Mouse (Mus musculus) hindbrain, embryonic 15.5 days (tissue): ENCODE results near the gene Acsl6. TPM values are rescaled to one million over a fixed set of nuclear protein-coding genes. Genes with fewer than 3 reads are reported as not detected.
A peak's percentile ranks its signal among the peaks of the same experiment; 100 is the strongest.

Experiments used
- ATAC-seq: fragments of 200-750 bp; cut with Nextera tagmentation; 2 replicates; pipeline ENCODE4 v1.8.0; 2017; ENCODE audit warnings: low read depth, moderate number of reproducible peaks, moderate TSS enrichment; ENCODE audit not compliant: low FRiP score
- H3K27ac ChIP-seq: fragments of 300-500 bp; sonication (generic); replicated peaks from 2 replicates; pipeline ENCODE4 v1.5.1; 2015; ENCODE audit warnings: mild to moderate bottlenecking, inconsistent platforms
- H3K27me3 ChIP-seq: fragments of 300-500 bp; sonication (generic); 2 replicates; pipeline ENCODE4 v1.6.1; 2015; ENCODE audit warnings: control low read depth, inconsistent platforms
- H3K36me3 ChIP-seq: fragments of 300-500 bp; sonication (generic); 2 replicates; pipeline ENCODE4 v1.6.1; 2015; ENCODE audit warnings: control low read depth, inconsistent platforms
- H3K4me1 ChIP-seq: fragments of 300-500 bp; sonication (generic); replicated peaks from 2 replicates; pipeline ENCODE4 v1.6.1; 2015; ENCODE audit warnings: control low read depth, inconsistent platforms
- H3K4me2 ChIP-seq: fragments of 300-500 bp; sonication (generic); 2 replicates; pipeline ENCODE4 v1.6.1; 2015; ENCODE audit warnings: moderate library complexity, mild to moderate bottlenecking, inconsistent platforms
- H3K4me3 ChIP-seq: fragments of 300-500 bp; sonication (generic); 2 replicates; pipeline ENCODE4 v1.5.1; 2015; ENCODE audit warnings: mild to moderate bottlenecking, inconsistent platforms
- H3K9ac ChIP-seq: fragments of 300-500 bp; sonication (generic); 2 replicates; pipeline ENCODE4 v1.6.1; 2015; ENCODE audit warnings: inconsistent platforms
- H3K9me3 ChIP-seq: fragments of 300-500 bp; sonication (generic); 2 replicates; pipeline ENCODE4 v1.6.1; 2016; ENCODE audit warnings: control low read depth, inconsistent platforms
- whole genome bisulfite sequencing: fragments of 180-500 bp; shearing (Covaris S2); methylation state at CpG from one replicate; pipeline ENCODE4 v1.1.7; 2015; 5-methylcytosine and 5-hydroxymethylcytosine counted together
- polyA plus RNA-seq: library from polyadenylated mRNA; unstranded; fragments of >200 nt; fragmentation: Nextera tagmentation; extraction: Ambion mirVana; gene quantifications from 2 replicates; pipeline ENCODE4 v1.2.1, GENCODE M21; 2015

The Acsl6 gene
- polyA plus RNA-seq, 1 experiment from 2014 or later = 45.4 TPM

DNA sequence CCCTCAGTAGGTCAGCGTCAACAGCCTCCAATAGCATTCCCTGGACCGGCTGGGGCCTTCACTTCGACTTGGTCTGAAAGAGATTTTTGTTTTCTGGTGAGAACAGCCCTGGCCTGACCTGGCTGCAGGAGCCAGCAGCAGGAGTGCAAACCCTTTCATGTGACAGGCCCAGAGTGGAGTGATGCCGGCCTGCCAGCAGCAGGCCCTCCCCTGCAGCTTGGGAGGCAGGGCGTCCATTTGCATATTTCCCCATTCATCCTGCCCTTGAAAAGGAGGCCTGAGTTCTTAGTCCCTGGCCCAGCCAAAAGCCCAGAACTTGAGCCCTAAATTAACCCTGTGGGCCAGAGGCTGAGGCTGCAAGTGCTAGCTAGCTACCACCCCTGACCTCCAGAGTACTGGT is 8.4 kb downstream of the Acsl6 start:
- no peak overlapping the region for H3K4me3 ChIP-seq
- peak overlapping the region; percentile 68 for H3K27ac ChIP-seq
- no peak overlapping the region for H3K4me2 ChIP-seq
- H3K27me3 ChIP-seq = no peaks in the 10 kb centered on the region
- no peak overlapping the region for H3K9ac ChIP-seq
- H3K9me3 ChIP-seq = no peaks in the 10 kb centered on the region
- peak; percentile 62 for ATAC-seq
- H3K36me3 ChIP-seq = no peaks in the 10 kb centered on the region
- peaks cover 49% of the 10 kb centered on the region for H3K4me1 ChIP-seq
- WGBS = 5% methylated on average over 5 of the region's 5 CpGs

DNA sequence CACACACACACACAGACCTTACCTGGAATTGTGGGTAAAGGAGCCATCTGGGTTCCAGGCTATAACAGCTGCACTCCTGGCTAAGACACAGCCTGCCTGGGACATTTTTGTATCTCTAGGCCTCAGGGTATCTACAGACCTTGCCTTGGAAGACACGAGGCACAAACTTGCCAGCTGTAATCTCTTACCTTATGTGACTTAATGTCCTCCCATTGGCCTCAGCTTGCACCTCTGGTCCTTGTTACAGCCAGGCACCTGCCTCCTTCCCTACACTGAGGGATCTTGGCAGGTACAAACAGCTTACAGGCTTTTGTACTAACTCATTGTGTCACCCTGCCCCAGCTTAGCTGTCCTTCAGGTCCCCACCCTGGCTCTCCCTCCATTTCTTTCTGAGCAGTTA is 9.0 kb downstream of the Acsl6 start:
- H3K27me3 ChIP-seq = no peaks in the 10 kb centered on the region
- H3K9me3 ChIP-seq = no peaks in the 10 kb centered on the region
- peak overlapping the region; percentile 56 for H3K27ac ChIP-seq
- no peak for ATAC-seq
- H3K9ac ChIP-seq = no peak overlapping the region
- H3K4me1 ChIP-seq = peaks cover 45% of the 10 kb centered on the region
- H3K4me2 ChIP-seq = no peak overlapping the region
- H3K36me3 ChIP-seq = no peaks in the 10 kb centered on the region
- no peak overlapping the region for H3K4me3 ChIP-seq
- 25% methylated on average over 1 of the region's 1 CpGs for WGBS

DNA sequence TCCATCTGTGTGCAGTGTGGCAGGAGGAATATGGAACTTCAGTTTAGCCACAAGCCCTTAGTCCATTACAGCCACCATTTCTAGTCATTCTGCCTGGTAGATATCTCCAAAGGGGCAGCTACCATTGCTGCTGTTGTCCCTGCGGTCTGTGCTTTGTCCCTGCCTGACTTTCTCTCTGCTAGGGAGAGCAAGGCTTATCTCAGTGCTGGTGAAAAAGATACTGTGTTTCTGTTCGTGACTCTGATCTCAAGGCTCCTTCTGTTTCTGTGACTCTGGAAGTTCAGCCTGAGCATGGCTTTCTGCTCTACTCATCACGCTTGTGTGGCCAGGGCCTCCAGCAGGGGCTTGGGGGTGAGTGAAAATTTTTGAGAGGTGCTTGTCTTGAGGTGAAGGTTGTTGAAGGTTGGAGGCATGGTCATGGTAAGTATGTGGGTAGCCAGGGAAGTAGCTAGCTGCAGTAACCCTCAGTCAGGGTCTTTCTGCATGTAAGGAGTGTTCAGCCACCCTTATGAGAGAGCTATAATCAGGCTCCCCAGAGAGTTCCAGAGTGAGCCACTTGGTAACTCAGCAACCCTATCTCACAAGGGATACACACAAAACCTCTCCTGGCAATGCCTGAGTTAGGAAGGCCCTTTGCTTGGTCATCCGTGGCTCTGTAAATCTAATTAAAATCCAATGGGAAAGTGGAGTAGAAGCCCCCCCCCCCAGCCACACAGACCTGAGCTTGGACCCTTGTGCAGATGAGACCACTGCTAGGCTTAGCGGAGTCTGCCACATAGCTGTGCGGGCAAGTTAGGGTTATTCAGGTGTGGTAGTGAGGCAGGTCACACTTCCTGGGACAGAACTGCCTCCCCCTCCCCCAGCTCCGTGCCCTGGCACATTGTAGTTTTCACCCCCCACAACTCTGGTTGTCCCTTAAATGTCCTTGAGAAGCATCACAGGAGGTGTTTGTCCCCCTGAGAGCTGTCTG is 10.1 kb downstream of the Acsl6 start:
- Histone ChIP-seq H3K27ac (no peak overlapping the region), H3K4me1 (peaks cover 42% of the 10 kb centered on the region)
- WGBS = 68% methylated on average over 7 of the region's 7 CpGs

DNA sequence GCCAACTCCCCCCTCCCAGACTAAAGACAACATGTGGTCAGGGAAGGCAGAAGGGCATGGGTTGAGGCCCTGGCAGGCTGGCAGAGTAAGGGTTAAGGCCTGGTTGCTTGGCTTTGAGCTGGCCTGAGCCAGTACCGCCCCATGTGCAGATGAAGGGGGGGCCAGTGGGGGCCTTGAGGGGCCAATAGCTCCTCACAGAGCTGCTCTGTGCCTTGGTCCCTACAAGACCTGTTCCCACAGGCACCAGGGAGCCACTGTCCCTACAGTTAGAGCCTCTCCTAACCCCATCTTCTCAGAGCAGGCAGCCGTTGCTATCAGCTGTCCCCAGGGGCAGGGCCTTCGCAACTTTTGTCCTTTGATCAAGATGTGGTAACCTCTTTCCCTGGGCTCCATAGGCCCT is 11.1 kb downstream of the Acsl6 start:
- H3K9me3 ChIP-seq = no peaks in the 10 kb centered on the region
- 7% methylated on average over 3 of the region's 3 CpGs for WGBS
- H3K9ac ChIP-seq = no peak overlapping the region
- no peak overlapping the region for H3K27ac ChIP-seq
- no peaks in the 10 kb centered on the region for H3K27me3 ChIP-seq
- 0 out of 2 replicates have a peak, but pooled peaks have one; percentile 48 for ATAC-seq
- H3K4me1 ChIP-seq = peaks cover 42% of the 10 kb centered on the region
- no peaks in the 10 kb centered on the region for H3K36me3 ChIP-seq
- no peak overlapping the region for H3K4me3 ChIP-seq
- no peak overlapping the region for H3K4me2 ChIP-seq

More for the DNA sequence above, 10.1 kb downstream of the Acsl6 start:
- no peak overlapping the region for H3K4me2 ChIP-seq
- no peak overlapping the region for H3K4me3 ChIP-seq
- no peak overlapping the region for H3K9ac ChIP-seq
- no peak for ATAC-seq
- H3K36me3 ChIP-seq = no peaks in the 10 kb centered on the region
- H3K9me3 ChIP-seq = no peaks in the 10 kb centered on the region
- no peaks in the 10 kb centered on the region for H3K27me3 ChIP-seq

DNA sequence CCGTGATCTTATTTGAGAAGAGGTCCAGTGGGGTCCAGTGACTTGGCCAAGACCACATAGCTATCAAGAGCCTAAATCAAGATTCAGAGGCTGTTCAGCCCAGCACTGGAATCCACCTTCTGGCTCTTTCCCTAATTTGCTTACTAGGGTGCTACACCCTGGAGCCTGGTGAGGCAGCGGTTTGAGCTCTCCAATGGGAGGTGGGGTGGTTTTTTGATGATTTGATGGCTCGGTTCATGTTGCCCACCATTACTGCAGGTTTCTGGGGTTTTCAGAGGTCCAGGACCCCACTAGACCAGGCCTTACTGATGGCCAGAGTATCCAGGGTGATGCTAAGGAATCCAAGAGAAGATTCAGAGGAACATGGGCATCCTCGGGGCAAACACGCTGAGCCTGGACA is 11.7 kb downstream of the Acsl6 start:
- H3K4me2 ChIP-seq = no peak overlapping the region
- no peaks in the 10 kb centered on the region for H3K27me3 ChIP-seq
- H3K4me3 ChIP-seq = no peak overlapping the region
- 78% methylated on average over 5 of the region's 5 CpGs for WGBS
- H3K27ac ChIP-seq = no peak overlapping the region
- no peaks in the 10 kb centered on the region for H3K9me3 ChIP-seq
- peaks cover 42% of the 10 kb centered on the region for H3K4me1 ChIP-seq
- peaks cover 5% of the 10 kb centered on the region; the same call in 1 of the 2 replicates for H3K36me3 ChIP-seq
- ATAC-seq = no peak
- H3K9ac ChIP-seq = no peak overlapping the region

DNA sequence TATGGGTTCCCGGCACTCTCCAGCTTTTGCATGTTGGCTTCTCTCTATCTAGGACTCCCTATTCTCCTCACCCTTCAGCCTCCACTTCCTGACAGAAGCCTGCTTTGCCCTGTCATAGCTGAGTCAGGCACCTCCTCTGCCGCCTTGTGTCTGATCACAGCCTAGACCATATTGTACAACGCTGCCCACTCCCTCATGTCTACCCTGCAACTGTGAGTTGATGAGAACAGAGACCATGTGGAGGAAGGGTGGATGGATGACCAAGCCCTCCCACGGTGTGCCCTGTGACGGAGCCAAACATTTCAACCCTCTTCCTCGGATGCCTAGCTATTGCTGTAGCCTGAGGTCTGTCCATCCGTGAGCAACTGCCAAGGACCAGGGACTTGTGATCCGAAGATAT is 13.8 kb downstream of the Acsl6 start:
- Histone ChIP-seq H3K36me3 (peaks cover 16% of the 10 kb centered on the region; the same call in 1 of the 2 replicates), H3K4me2 (no peak overlapping the region), H3K27me3 (no peaks in the 10 kb centered on the region), H3K9me3 (no peaks in the 10 kb centered on the region), H3K27ac (no peak overlapping the region), H3K9ac (no peak overlapping the region), H3K4me1 (peaks cover 25% of the 10 kb centered on the region), H3K4me3 (no peak overlapping the region)
- WGBS = 82% methylated on average over 8 of the region's 8 CpGs
- ATAC-seq = no peak

DNA sequence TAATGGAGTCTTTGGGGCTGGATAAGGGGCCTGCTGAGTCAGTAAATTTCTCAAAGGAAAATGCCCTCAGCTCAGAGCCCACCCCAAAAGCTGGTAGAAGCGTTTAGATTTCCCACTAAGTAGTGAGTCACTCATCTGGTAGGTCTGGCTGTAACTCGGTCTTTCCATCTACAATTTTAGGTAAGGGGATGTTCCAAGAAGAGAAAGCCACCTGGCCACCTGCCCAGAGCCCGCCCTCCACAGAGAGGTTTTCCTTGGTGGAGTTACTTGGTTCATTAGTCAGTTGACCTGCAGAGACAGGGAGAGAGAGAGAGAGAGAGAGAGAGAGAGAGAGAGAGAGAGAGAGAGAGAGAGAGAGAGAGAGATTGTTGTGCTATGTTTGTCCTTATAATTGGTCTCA is 14.2 kb downstream of the Acsl6 start:
- Histone ChIP-seq H3K27me3 (no peaks in the 10 kb centered on the region), H3K27ac (no peak overlapping the region), H3K36me3 (peaks cover 16% of the 10 kb centered on the region; the same call in 1 of the 2 replicates), H3K9me3 (no peaks in the 10 kb centered on the region), H3K4me2 (no peak overlapping the region), H3K9ac (no peak overlapping the region), H3K4me1 (peaks cover 21% of the 10 kb centered on the region), H3K4me3 (no peak overlapping the region)
- WGBS = 82% methylated on average over 3 of the region's 3 CpGs
- no peak for ATAC-seq

DNA sequence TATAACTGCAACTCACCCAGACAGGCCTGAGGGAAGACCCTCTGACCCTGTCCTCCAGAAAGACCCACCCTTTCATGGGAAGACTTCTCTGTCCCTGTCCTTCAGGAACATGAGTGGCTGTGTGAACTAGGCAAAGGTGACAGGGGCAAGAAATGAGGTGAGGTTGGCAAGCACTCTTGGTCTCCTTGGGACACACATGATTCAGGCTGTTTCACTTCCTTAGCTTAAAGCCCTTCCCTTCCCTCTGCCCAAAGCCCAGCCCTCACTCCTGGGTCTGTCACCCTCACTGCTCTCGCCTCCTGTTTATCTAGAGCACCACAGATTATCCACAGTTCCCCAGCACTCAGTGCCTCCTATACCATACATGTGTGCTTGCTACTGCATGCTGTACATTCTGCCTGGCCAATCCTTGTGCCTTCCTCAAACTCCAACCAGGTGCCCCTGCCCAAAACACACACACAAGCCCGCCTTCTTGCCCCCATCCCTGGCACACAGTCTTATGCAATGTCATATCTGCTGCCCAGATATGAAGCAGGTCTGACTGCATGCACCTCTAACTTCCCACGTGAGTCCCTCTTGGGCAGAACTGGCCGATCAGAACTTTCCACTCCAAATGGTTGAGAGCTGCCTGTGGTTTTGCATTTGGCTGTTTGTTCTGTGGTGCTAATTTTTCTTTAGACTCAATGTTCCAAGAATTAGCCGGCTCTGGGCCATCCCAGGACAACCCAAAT is 18.4 kb downstream of the Acsl6 start:
- Histone ChIP-seq H3K9ac (no peak overlapping the region), H3K9me3 (no peaks in the 10 kb centered on the region), H3K4me3 (no peak overlapping the region), H3K4me2 (no peak overlapping the region), H3K27me3 (no peaks in the 10 kb centered on the region), H3K36me3 (peaks cover 45% of the 10 kb centered on the region), H3K27ac (no peak overlapping the region), H3K4me1 (no peaks in the 10 kb centered on the region)
- ATAC-seq = no peak
- WGBS = 89% methylated on average over 5 of the region's 5 CpGs

DNA sequence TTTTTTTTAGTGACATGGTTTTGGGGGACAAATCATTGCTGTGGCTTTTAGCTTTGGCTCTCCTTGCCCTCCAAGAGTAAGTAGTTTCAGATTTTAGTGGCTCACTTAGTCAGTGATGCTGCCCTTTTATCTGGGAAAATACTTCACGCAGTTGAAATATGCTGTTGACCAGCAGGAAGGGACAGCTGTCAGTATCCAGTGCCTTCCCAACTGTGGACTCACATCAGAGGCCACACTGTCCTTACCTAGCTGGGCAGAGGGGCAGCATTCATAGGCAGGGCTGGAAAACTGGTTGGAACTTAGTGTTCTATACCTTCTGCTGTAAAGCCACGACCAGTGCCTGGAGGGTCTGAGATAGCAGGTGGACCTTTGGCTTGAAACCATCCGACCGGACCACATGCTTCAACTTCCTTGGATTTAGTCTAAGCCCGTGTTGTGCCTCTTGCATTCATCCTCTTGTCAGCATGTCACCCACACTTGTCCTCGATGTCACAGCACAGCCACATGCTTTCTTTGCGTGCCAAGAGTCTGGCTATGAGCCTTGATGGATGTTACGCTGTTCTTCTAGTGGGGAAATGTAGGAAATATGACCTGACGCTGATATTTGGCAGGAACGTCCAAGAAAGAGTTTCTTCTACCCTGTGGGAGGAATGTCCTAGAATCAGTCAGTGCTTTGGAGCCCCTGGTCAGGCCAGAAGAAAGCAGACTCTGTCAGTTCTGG is 28.0 kb downstream of the Acsl6 start:
- H3K27me3 ChIP-seq = no peaks in the 10 kb centered on the region
- WGBS = 86% methylated on average over 10 of the region's 10 CpGs
- no peak for ATAC-seq
- no peak overlapping the region for H3K4me3 ChIP-seq
- no peaks in the 10 kb centered on the region for H3K9me3 ChIP-seq
- peaks cover 67% of the 10 kb centered on the region for H3K36me3 ChIP-seq
- H3K27ac ChIP-seq = no peak overlapping the region
- H3K4me2 ChIP-seq = no peak overlapping the region
- no peak overlapping the region for H3K9ac ChIP-seq
- H3K4me1 ChIP-seq = no peaks in the 10 kb centered on the region

DNA sequence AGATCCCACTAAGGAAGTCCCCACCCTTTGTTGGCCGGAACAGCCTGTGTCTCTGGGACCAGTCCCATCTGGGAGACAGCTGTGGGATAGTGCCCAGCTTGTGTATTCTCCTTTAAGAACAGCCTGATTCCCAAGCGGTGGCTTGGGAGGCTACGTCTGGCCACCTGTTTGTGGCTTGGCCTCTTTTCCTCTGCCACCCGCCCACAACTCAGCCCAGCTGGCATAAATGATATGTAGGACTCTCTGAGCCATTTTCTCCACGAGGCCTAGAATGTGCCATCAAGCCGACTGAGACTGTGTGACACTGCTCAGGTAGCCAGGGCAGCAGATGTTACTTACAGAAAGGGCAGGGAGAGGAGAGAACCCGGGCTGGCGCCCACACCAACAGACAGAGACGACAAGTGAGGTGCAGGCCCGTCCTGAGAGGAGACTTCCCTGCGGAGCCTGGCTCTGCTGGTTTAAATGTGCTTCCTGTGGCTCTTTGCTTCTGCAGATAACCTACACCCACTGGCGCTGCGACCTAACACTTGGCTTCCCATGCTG is 32.6 kb downstream of the Acsl6 start:
- 51% methylated on average over 13 of the region's 13 CpGs for WGBS
- Histone ChIP-seq H3K9ac (no peak overlapping the region), H3K4me3 (no peak overlapping the region), H3K9me3 (no peaks in the 10 kb centered on the region), H3K4me1 (no peaks in the 10 kb centered on the region), H3K4me2 (no peak overlapping the region), H3K27me3 (no peaks in the 10 kb centered on the region), H3K27ac (no peak overlapping the region), H3K36me3 (peaks cover 61% of the 10 kb centered on the region)
- ATAC-seq = no peak

DNA sequence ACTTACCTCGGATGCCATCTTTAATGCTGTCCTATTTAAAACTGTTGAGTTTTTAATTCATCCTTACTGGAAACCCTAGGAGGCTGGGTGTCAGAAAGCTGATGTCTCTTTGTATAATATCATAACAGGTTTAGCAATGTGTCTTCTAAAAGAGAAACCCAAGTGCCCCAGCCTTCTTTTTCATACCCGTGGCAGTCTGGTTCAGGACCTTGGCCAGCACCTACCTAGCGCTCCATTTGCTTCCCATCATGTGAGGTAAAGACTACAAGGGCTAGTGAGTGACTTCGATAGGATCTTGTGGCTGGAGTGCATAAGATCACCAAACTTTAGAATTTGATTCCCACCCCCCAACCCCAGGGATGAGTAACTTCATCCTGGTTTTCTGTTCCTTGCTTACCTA is 40.1 kb downstream of the Acsl6 start:
- no peaks in the 10 kb centered on the region for H3K4me1 ChIP-seq
- H3K4me2 ChIP-seq = no peak overlapping the region
- H3K27ac ChIP-seq = no peak overlapping the region
- no peak overlapping the region for H3K4me3 ChIP-seq
- 64% methylated on average over 4 of the region's 4 CpGs for WGBS
- H3K27me3 ChIP-seq = no peaks in the 10 kb centered on the region
- H3K36me3 ChIP-seq = peaks cover 54% of the 10 kb centered on the region
- ATAC-seq = no peak
- no peak overlapping the region for H3K9ac ChIP-seq
- no peaks in the 10 kb centered on the region for H3K9me3 ChIP-seq
